Mouse (Mus musculus) midbrain, postnatal 0 days (tissue): ENCODE results near the gene Pnmal2. TPM values are rescaled to one million over a fixed set of nuclear protein-coding genes. Genes with fewer than 3 reads are reported as not detected.

ENCODE experiments used
- ATAC-seq: fragments of 200-750 bp; cut with Nextera tagmentation; 2 replicates; pipeline ENCODE4 v1.8.0; 2017; ENCODE audit warnings: moderate number of reproducible peaks, mild to moderate bottlenecking, moderate TSS enrichment, moderate library complexity; ENCODE audit not compliant: low FRiP score
- DNase-seq: peaks from one replicate; pipeline ENCODE4 v3.0.0-alpha.2; 2015; ENCODE audit warnings: low spot score
- H3K27ac ChIP-seq: fragments of 300-500 bp; sonication (generic); 2 replicates; pipeline ENCODE4 v1.5.1; 2014; ENCODE audit warnings: low read depth, mild to moderate bottlenecking, low read length, mixed read lengths
- H3K27me3 ChIP-seq: fragments of 300-500 bp; sonication (generic); 2 replicates; pipeline ENCODE4 v1.6.1; 2014; ENCODE audit warnings: low read length, control low read depth, mixed read lengths; ENCODE audit not compliant: insufficient read depth
- H3K36me3 ChIP-seq: fragments of 300-500 bp; sonication (generic); 2 replicates; pipeline ENCODE4 v1.6.1; 2014; ENCODE audit warnings: low read length, control low read depth, mixed read lengths; ENCODE audit not compliant: insufficient read depth
- H3K4me1 ChIP-seq: fragments of 300-500 bp; sonication (generic); 2 replicates; pipeline ENCODE4 v1.6.1; 2014; ENCODE audit warnings: mild to moderate bottlenecking, control low read depth, antibody characterized with exemption, low read length, mixed read lengths; ENCODE audit not compliant: insufficient read depth
- H3K4me2 ChIP-seq: fragments of 300-500 bp; sonication (generic); 2 replicates; pipeline ENCODE4 v1.6.1; 2014; ENCODE audit warnings: low read depth, mild to moderate bottlenecking, low read length, mixed read lengths; ENCODE audit not compliant: poor library complexity, severe bottlenecking
- H3K4me3 ChIP-seq: fragments of 300-500 bp; sonication (generic); 2 replicates; pipeline ENCODE4 v1.5.1; 2014; ENCODE audit warnings: low read depth, mild to moderate bottlenecking, low read length, moderate library complexity
- H3K9ac ChIP-seq: fragments of 300-500 bp; sonication (generic); replicated peaks from 2 replicates; pipeline ENCODE4 v1.6.1; 2014; ENCODE audit warnings: mild to moderate bottlenecking, low read length, moderate library complexity, mixed read lengths; ENCODE audit not compliant: poor library complexity, severe bottlenecking
- H3K9me3 ChIP-seq: fragments of 300-500 bp; sonication (generic); 2 replicates; pipeline ENCODE4 v1.6.1; 2016; ENCODE audit warnings: low read length, control low read depth
- CTCF ChIP-seq: IDR thresholded peaks from 2 replicates; pipeline ENCODE4 v1.5.1; 2016; ENCODE audit warnings: antibody characterized with exemption, mild to moderate bottlenecking
- WGBS: fragments of 180-500 bp; shearing (Covaris S2); extraction: QIAGEN DNeasy Blood & Tissue Kit; methylation state at CpG from one replicate; pipeline ENCODE4 v1.1.7; 2014; 5-methylcytosine and 5-hydroxymethylcytosine counted together
- polyA plus RNA-seq: library from polyadenylated mRNA; unstranded; fragments of >200 nt; fragmentation: Nextera tagmentation; extraction: Ambion mirVana; gene quantifications from 2 replicates; pipeline ENCODE4 v1.2.1, GENCODE M21; 2015
- total RNA-seq: library from RNA; depleted of rRNA; stranded (reverse); fragments of >200 nt; gene quantifications from 2 replicates; pipeline ENCODE4 v1.2.3, GENCODE M21; 2014; rRNA removed

Gene Pnmal2
- total RNA-seq (155 and 174 TPM in 2 replicates), polyA plus RNA-seq (180 and 187 TPM in 2 replicates)

DNA sequence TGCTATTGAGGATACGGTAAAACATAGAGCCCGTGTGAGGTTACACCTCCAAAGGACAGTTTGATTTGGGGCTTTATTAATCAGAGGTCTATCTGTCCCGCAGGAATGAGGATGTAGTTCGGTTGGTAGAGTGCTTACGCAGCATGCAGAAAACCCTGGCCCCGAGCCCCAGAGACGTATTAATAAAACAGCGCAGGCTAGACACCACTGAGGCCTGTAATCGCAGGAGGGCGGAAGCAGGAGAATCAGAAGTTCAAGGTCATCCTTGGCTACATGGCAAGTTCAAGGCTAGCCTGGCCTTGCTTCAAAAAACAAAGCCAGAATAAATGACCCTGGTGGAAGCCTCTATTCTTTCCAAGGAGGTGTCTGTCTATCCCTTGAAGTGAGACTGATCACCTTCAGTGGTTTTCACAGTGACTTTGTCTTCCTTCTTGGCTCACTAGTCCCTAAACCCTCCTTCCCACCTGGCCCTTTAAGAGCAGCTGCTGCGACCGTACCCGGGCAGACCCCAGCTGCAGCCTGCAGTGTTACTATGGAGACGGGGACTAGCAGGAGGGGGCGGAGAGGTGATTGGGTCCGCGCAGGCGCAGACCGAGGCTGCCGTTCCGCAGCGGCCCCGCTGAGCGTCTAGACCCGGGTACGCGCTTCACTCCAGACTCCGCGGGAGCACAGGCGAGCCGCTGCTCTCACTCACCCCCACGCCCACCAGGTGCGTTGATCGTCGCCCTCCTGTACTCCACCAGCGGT is at the start of gene Pnmal2:
Pnmal2 (plus strand) TSS at position 622 of the 747 bp plus-strand sequence.
- DNase-seq (peak; percentile 97), ATAC-seq (peak; percentile 86)
- Histone ChIP-seq H3K9ac (peak within 1 kb of the TSS; percentile 93), H3K4me1 (peaks cover 34% of the 10 kb centered on the region), H3K9me3 (no peaks in the 10 kb centered on the region), H3K4me2 (peak within 1 kb of the TSS; percentile 93), H3K36me3 (no peaks in the 10 kb centered on the region; the same call in 1 of the 2 replicates), H3K27ac (peak within 1 kb of the TSS; percentile 93), H3K4me3 (peak within 1 kb of the TSS; percentile 69), H3K27me3 (no peaks in the 10 kb centered on the region)
- TF ChIP-seq CTCF, result no peak
- 8% methylated on average over 36 of the region's 36 CpGs for WGBS

DNA sequence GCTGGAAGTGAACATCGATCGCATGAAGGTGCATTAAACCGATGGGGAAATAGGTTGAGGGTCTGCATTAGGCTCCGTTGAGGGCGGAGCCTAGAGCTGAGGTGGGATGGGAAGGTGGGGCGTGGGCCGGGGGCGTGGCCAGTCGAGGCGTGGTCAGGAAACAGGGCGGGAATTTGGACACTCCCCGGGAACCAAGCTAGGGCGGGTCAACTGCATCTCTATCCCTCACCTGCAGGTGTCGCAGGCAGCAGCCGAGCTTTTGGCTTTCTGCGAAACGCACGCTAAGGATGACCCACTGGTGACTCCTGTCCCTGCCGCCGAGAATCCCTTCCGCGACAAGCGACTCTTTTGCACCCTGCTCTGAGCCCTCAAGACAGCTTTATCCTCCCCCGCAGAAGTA is 49.5 kb upstream of the Pnmal2 start:
- peak overlapping the region; percentile 45 for H3K4me2 ChIP-seq
- H3K36me3 ChIP-seq, result no peaks in the 10 kb centered on the region
- H3K4me1 ChIP-seq, result no peaks in the 10 kb centered on the region
- 0 out of 2 replicates have a peak overlapping the region, but pooled peaks have one; percentile 24 for H3K9ac ChIP-seq
- peak; percentile 34 for ATAC-seq
- 0 out of 2 replicates have a peak, but pooled peaks cover 4% of the 10 kb centered on the region for H3K27me3 ChIP-seq
- TF ChIP-seq CTCF, result peak; percentile 82
- peak overlapping the region; percentile 18 for H3K4me3 ChIP-seq
- WGBS, result under 1% methylated on average over 23 of the region's 24 CpGs
- no peaks in the 10 kb centered on the region for H3K9me3 ChIP-seq
- H3K27ac ChIP-seq, result 0 out of 2 replicates have a peak overlapping the region, but pooled peaks have one; percentile 9
- peak; percentile 73 for DNase-seq

DNA sequence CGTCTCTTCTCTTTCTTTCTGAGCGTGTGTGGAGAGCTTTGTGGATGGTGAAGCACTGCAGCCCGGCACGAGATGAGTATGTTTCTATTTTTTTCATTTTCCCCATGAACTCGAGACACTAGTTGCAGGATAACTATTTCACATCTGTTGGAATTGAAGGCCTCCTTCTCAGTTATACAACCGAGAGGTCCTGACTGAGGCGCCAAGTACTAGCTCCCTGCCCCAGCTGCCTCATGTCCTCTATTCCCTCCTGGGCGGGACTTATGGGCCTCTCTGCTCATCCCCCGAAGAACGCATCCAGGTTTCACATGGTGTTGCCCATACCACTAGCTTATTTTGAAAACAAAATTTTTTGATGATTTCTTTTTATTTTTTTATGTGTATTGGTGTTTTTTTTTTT is 49.0 kb upstream of the Pnmal2 start:
- Histone ChIP-seq H3K4me2 (peak overlapping the region; percentile 45), H3K9ac (no peak overlapping the region), H3K27me3 (0 out of 2 replicates have a peak, but pooled peaks cover 4% of the 10 kb centered on the region), H3K9me3 (no peaks in the 10 kb centered on the region), H3K4me1 (no peaks in the 10 kb centered on the region), H3K36me3 (no peaks in the 10 kb centered on the region), H3K27ac (no peak overlapping the region), H3K4me3 (peak overlapping the region; percentile 18)
- WGBS, result 27% methylated on average over 10 of the region's 10 CpGs
- no peak for TF ChIP-seq CTCF
- DNase-seq (no peak), ATAC-seq (no peak)

DNA sequence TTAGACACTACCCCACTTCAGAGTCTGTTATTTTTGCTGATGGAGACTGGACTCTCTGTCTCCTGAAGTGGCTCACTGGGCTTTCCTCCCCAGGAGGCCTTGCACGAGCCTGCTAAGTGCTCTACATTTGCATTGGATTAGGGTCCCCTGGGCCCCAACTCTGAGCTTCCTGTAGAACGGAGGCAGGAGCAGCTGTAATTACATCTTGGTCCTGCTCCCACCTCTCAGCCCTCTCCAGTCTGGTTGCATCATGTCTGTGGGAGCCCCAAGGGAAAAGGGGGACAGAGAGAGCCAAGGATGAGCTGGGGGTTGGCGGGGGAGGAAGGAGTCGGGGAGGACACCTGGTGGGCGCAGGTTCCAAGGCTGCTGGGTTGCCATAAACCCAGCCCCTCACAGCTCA is 44.0 kb upstream of the Pnmal2 start:
- Histone ChIP-seq H3K27ac (no peak overlapping the region), H3K27me3 (no peaks in the 10 kb centered on the region), H3K9ac (peak overlapping the region; percentile 29; the same call in 1 of the 2 replicates), H3K36me3 (no peaks in the 10 kb centered on the region), H3K4me3 (no peak overlapping the region), H3K4me1 (no peaks in the 10 kb centered on the region), H3K9me3 (no peaks in the 10 kb centered on the region), H3K4me2 (no peak overlapping the region)
- WGBS, result 25% methylated on average over 5 of the region's 5 CpGs
- DNase-seq (no peak), ATAC-seq (no peak)
- TF ChIP-seq CTCF, result no peak

DNA sequence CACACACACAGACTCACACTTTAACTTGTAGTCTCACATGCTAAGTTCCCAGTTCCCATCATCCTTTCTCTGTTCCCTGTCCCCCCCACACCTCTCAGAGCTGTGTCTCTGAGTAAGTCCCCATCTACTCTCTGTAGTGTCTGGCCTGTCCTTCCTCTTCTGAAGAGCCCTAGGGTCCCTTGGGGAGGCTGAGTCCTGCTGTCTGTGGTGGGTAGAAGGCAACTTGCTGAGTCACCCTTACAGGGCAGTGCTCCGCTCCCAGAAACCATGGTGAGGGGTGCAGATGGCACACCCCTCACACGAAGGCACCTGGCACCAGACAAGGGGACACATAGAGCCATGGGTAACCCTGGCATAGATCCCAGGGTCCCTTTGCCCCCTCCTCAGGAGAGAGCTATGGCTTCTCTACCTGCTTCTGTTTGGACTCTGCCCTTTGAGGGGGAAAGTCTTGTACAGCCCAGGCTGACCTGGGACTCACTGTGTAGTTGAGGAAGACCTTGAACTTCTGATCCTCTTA is 41.0 kb upstream of the Pnmal2 start:
- no peaks in the 10 kb centered on the region for H3K27me3 ChIP-seq
- H3K27ac ChIP-seq, result no peak overlapping the region
- ATAC-seq, result no peak
- no peak overlapping the region for H3K4me3 ChIP-seq
- no peak for TF ChIP-seq CTCF
- 67% methylated on average over 2 of the region's 2 CpGs for WGBS
- no peak for DNase-seq
- H3K36me3 ChIP-seq, result no peaks in the 10 kb centered on the region
- H3K4me1 ChIP-seq, result no peaks in the 10 kb centered on the region
- H3K9me3 ChIP-seq, result no peaks in the 10 kb centered on the region
- H3K9ac ChIP-seq, result no peak overlapping the region
- H3K4me2 ChIP-seq, result no peak overlapping the region

DNA sequence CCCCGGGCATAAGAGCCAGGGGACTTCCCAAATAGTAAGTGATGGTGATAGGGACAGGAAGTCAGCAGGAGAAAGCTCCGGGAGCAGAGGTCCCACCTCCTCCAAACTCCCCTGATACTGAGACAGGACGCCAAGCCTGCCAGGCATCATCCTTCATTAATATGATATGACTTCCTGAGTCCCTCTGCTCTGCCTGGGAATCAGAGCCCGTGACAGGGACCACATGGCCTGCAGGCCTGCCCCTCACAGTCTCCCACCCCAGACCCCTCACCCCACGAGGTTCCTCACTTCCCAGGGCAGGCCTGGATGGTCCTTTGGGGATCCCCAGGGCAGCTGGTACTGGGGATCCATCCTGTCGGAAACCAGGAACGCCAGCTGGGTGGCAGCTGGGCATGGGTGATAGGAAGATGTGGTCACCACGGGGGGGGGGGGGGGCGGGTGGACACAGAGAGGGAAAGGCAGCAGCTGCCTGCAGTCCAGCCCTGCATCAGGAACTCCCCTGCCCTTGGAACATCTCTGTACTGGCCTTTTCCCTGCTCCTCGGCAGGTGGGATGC is 40.3 kb upstream of the Pnmal2 start:
- Histone ChIP-seq H3K9ac (no peak overlapping the region), H3K4me3 (no peak overlapping the region), H3K27me3 (no peaks in the 10 kb centered on the region), H3K4me2 (no peak overlapping the region), H3K4me1 (no peaks in the 10 kb centered on the region), H3K36me3 (no peaks in the 10 kb centered on the region), H3K27ac (no peak overlapping the region), H3K9me3 (no peaks in the 10 kb centered on the region)
- TF ChIP-seq CTCF, result no peak
- DNase-seq (no peak), ATAC-seq (no peak)
- 64% methylated on average over 7 of the region's 10 CpGs for WGBS
